Mouse (Mus musculus) cortical plate, adult 2 months (tissue): Measurements from ENCODE around the gene Gtf2h1.

Experiments used
- CTCF ChIP-seq: fragments of 200-500 bp; IDR thresholded peaks from 2 replicates; pipeline ENCODE4 v1.5.1; 2011; ENCODE audit warnings: mild to moderate bottlenecking, control low read depth, low read length; ENCODE audit not compliant: insufficient read depth; ENCODE audit errors: extremely low read depth
- POLR2A ChIP-seq: fragments of 200-500 bp; IDR thresholded peaks from 2 replicates; pipeline ENCODE4 v1.6.1; 2011; ENCODE audit warnings: mild to moderate bottlenecking, low read length, control low read depth; ENCODE audit not compliant: insufficient read depth; ENCODE audit errors: extremely low read depth

DNA sequence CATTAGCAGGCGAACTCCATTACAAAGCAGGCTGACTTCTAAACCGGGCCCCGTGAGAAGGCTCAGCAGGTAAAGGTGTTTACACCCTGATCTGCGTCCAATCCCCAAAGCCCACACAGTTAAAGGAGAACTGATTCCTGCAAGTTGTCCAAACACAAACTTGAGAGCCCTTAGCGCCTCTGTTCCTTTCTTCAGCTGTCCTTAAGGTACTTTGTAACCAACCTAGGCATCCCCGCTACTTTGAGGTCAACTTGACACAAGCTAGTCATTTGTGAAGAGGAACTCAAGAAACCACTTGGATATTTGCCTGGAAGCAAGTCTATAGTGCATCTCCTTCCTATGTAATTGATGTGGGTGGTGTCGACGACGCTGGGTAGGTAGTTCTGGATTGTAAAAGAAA, 61.5 kb downstream of the Gtf2h1 start:
- no peak for TF ChIP-seq POLR2A
- TF ChIP-seq CTCF = no peak
